Mouse (Mus musculus) megakaryocyte, embryonic 14.5 days (primary cell): ENCODE data around the gene Fmnl1.

ENCODE experiments used
- FLI1 ChIP-seq: IDR thresholded peaks from 2 replicates; pipeline ENCODE4 v1.6.1; 2012; ENCODE audit warnings: low read length, inconsistent platforms, mixed read lengths
- GATA1 ChIP-seq: IDR thresholded peaks from 3 replicates; pipeline ENCODE4 v1.6.1; 2012; ENCODE audit warnings: mixed read lengths, low read length, inconsistent platforms, borderline replicate concordance

DNA sequence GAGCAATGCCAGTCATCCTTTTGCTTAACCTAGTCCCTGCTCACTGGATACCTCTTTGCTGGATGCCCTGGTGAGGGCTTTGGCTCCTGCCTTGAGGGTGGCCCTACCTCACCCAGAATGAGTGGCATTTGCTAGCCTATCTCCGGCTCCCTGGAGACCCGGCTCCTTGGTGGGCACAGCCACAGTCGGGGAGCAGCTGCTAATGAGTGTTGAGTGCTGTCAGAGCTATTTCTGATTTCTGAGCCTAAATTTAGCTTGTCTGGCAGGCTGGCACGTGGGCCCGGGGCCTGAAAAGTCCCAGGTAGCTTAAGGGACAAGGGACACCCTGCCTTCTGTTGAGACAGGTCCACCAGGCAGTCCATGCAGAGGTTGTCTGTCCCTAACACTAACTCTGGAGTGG lies 6.3 kb downstream of the Fmnl1 start:
- TF ChIP-seq GATA1, result no peak
- no peak for TF ChIP-seq FLI1
